Mouse (Mus musculus) stomach, embryonic 16.5 days (tissue): ENCODE measurements around the gene Sdc4. TPM values are rescaled to one million over a fixed set of nuclear protein-coding genes. Genes with fewer than 3 reads are reported as not detected.

Experiments used
- ATAC-seq: fragments of 200-750 bp; cut with Nextera tagmentation; 2 replicates; pipeline ENCODE4 v1.8.0; 2017; ENCODE audit warnings: moderate number of reproducible peaks, moderate TSS enrichment; ENCODE audit not compliant: insufficient read depth, low FRiP score
- H3K27ac ChIP-seq: fragments of 300-500 bp; sonication (generic); 2 replicates; pipeline ENCODE4 v1.5.1; 2014; ENCODE audit warnings: low read length
- H3K27me3 ChIP-seq: fragments of 300-500 bp; sonication (generic); 2 replicates; pipeline ENCODE4 v1.6.1; 2014; ENCODE audit warnings: low read length, control low read depth, mixed read lengths; ENCODE audit not compliant: control insufficient read depth, insufficient read depth
- H3K36me3 ChIP-seq: fragments of 300-500 bp; sonication (generic); 2 replicates; pipeline ENCODE4 v1.6.1; 2014; ENCODE audit warnings: low read length; ENCODE audit not compliant: control insufficient read depth, insufficient read depth
- H3K4me1 ChIP-seq: fragments of 300-500 bp; sonication (generic); 2 replicates; pipeline ENCODE4 v1.6.1; 2014; ENCODE audit warnings: low read length, control low read depth, mixed read lengths; ENCODE audit not compliant: control insufficient read depth, insufficient read depth
- H3K4me2 ChIP-seq: fragments of 300-500 bp; sonication (generic); 2 replicates; pipeline ENCODE4 v1.6.1; 2014; ENCODE audit warnings: low read depth, low read length, mixed read lengths
- H3K4me3 ChIP-seq: fragments of 300-500 bp; sonication (generic); replicated peaks from 2 replicates; pipeline ENCODE4 v1.5.1; 2014; ENCODE audit warnings: mild to moderate bottlenecking, low read length
- H3K9ac ChIP-seq: fragments of 300-500 bp; sonication (generic); 2 replicates; pipeline ENCODE4 v1.6.1; 2014; ENCODE audit warnings: low read length
- H3K9me3 ChIP-seq: fragments of 300-500 bp; sonication (generic); replicated peaks from 2 replicates; pipeline ENCODE4 v1.6.1; 2016; ENCODE audit warnings: low read length, control low read depth; ENCODE audit not compliant: control insufficient read depth
- WGBS: fragments of 180-500 bp; shearing (Covaris S2); extraction: QIAGEN DNeasy Blood & Tissue Kit; methylation state at CpG from one replicate; pipeline ENCODE4 v1.1.7; 2014; 5-methylcytosine and 5-hydroxymethylcytosine counted together
- polyA plus RNA-seq: library from polyadenylated mRNA; unstranded; fragments of >200 nt; fragmentation: Nextera tagmentation; extraction: Ambion mirVana; gene quantifications from 2 replicates; pipeline ENCODE4 v1.2.1, GENCODE M21; 2015

Gene Sdc4
- 150 and 173 TPM in 2 replicates for polyA plus RNA-seq

DNA sequence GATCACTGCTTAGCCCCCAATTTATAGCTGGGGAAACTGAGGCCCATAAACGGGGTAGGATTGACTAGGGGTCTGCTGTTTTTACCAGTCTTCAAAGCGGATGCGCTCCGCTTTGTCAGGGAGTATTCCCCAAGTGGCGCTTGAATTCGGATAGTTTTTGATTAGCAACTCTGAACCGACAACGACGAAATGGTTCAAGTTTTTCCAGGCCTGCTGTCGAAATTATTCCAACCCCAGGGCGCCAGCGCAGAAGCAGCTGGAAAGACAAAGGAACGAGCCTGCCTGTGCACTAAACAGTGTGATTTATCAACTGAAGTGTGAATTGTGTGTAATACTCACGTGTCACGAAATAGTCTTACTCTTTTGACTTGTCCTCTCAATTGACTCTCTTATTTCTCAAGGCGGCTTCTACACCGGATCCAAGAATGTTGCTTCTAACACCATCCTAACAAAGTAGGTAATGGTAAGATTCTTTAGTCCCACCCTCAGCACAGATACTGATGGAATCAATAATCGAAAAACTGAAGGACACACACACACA, at the start of gene Sdc4:
Gene Sdc4 (minus strand): TSS at position 428 of the 541 bp plus-strand sequence.
- H3K9ac ChIP-seq = peak within 1 kb of the TSS; percentile 81
- no peaks in the 10 kb centered on the region for H3K9me3 ChIP-seq
- peak within 1 kb of the TSS; percentile 60 for H3K4me2 ChIP-seq
- whole genome bisulfite sequencing = 10% methylated on average over 18 of the region's 18 CpGs
- H3K4me3 ChIP-seq = peak within 1 kb of the TSS; percentile 70
- no peaks in the 10 kb centered on the region for H3K27me3 ChIP-seq
- peaks cover 34% of the 10 kb centered on the region for H3K4me1 ChIP-seq
- H3K27ac ChIP-seq = peak within 1 kb of the TSS; percentile 86
- ATAC-seq = no peak
- H3K36me3 ChIP-seq = no peaks in the 10 kb centered on the region

DNA sequence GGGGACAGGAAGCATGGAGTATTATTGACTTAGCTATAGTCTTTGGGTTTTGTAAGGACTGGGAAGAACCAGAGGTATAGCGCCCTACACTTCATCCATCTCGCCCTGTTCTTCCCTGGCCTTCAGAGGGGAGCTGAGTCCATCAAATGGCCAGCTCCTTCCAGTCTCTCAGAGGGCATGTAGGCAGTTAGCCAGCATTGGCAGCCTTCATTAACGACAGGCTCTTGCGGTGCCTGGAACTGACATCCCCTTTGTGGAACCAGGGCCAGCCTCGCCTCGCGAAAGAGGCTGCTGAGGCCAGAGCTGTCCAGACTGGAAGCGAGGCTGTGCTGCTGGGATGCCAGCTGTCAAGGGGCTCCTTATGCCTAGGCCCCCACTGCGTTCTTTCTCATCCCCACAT, 44.1 kb upstream of the Sdc4 start:
- ATAC-seq = no peak
- Histone ChIP-seq H3K27ac (no peak overlapping the region), H3K36me3 (no peaks in the 10 kb centered on the region), H3K4me2 (peak overlapping the region; percentile 97; the same call in 1 of the 2 replicates), H3K9me3 (no peaks in the 10 kb centered on the region), H3K4me1 (peaks cover 9% of the 10 kb centered on the region), H3K27me3 (no peaks in the 10 kb centered on the region), H3K9ac (no peak overlapping the region), H3K4me3 (no peak overlapping the region)
- WGBS = 72% methylated on average over 9 of the region's 9 CpGs

DNA sequence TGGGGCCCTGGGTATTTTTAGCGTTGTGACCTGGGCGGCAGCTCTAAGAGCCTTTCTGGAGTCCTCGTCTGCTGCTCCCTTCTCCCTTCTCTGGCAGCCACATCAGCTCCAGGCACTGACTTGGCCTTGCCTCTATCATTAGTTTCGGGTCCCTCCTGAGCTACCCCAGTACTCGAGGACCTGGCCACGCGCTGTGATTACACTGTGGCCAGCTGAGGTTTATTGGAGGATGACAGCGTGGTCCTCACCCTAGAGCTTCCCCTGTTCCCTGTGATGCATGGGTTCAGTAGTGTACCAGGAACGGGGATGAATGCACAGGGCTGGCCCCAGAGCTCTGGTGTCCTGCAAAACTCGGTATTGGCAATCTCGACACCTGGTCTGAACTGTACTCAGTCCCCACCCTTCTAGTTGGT, 43.4 kb upstream of the Sdc4 start:
- peak; percentile 36; the same call in 1 of the 2 replicates for ATAC-seq
- H3K27ac ChIP-seq = no peak overlapping the region

DNA sequence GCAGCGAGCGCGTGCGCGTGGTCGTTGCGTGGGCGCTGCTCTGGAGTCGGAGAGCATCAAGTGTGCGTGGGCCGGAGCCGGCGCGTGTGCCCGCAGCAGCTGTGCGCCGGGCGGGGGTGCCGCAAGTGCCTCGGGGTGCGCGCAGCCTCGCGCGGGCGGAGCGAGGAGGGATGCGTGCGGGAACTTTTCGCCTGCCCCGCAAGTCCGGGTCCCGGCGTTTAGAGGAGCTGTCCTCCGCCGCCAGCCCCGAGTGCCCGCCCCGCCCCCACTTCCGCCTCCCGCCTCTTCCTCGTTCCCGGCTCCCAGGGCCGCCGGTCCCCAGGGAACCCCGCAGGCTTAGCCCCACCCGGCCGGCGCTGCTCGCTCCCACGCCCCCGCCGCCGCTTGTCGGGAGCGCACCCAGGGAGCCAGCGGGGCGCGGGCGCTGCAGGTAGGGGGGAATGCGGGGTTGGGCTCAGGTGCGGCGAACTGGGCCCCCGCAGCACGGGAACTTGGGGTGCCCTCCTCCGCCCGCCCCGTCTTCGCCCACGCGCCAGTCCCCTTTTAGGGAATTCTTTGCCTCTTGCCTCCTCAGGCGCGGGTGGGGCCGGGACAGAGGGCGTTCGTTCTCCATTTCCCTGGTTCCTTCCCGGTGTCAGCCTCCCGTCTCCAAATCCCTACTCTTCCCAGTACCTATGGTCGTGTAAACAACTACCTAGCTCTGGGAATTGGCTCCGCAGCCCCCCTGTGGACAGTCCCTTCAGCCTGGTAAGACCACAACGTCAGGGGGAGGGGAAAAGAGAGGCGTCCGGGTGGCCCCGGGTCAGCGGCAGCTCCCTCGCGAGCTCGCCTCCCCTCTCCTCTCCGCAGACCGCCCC, 42.8 kb upstream of the Sdc4 start:
- Histone ChIP-seq H3K4me1 (peaks cover 9% of the 10 kb centered on the region), H3K36me3 (no peaks in the 10 kb centered on the region), H3K27me3 (no peaks in the 10 kb centered on the region), H3K4me3 (peak overlapping the region; percentile 77), H3K27ac (no peak overlapping the region), H3K4me2 (peak overlapping the region; percentile 97), H3K9ac (peak overlapping the region; percentile 81), H3K9me3 (no peaks in the 10 kb centered on the region)
- WGBS = under 1% methylated on average over 86 of the region's 90 CpGs
- ATAC-seq = peak; percentile 77; the same call in 1 of the 2 replicates

More for the DNA sequence above, 43.4 kb upstream of the Sdc4 start:
- peak overlapping the region; percentile 81 for H3K9ac ChIP-seq
- 9% methylated on average over 11 of the region's 11 CpGs for WGBS
- peak overlapping the region; percentile 97 for H3K4me2 ChIP-seq
- peaks cover 9% of the 10 kb centered on the region for H3K4me1 ChIP-seq
- H3K9me3 ChIP-seq = no peaks in the 10 kb centered on the region
- no peaks in the 10 kb centered on the region for H3K27me3 ChIP-seq
- peak overlapping the region; percentile 77 for H3K4me3 ChIP-seq
- H3K36me3 ChIP-seq = no peaks in the 10 kb centered on the region

DNA sequence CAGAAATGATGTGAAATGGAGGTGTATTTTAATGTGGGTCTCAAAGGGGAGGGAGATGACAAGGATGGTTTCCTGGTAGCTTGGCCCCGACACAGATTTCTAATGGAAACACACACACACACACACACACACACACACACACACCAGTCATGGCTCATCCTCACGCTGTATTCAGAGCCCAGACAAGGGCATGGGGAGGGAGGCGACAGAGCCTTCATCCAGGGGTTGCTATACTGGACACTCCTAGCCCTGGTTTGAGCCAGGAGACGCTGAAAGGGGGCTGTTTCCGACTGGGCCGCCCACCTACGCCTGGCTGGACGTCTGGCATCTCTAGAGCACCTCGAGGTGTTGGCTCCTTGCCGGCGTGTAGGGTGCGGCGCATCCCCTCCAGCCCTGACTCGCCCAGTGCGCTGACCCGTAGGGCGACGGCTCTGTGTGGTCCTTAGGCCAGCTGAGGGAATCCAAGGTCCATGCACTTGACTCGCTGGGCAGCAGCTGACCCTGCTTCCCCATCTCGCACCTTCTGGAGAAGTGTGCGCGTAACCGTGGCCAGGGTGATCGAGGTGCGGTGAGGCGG, 42.1 kb upstream of the Sdc4 start, which contains the start of gene Dbndd2:
Gene Dbndd2 (plus strand): TSS at position 426 of the 577 bp plus-strand sequence.
- no peak for ATAC-seq
- Histone ChIP-seq H3K4me2 (peak within 1 kb of the TSS; percentile 97), H3K27me3 (no peaks in the 10 kb centered on the region), H3K4me1 (peaks cover 9% of the 10 kb centered on the region), H3K4me3 (peak within 1 kb of the TSS; percentile 77), H3K27ac (no peak within 1 kb of the TSS), H3K36me3 (no peaks in the 10 kb centered on the region), H3K9ac (peak within 1 kb of the TSS; percentile 81), H3K9me3 (no peaks in the 10 kb centered on the region)
- 3% methylated on average over 26 of the region's 26 CpGs for WGBS

DNA sequence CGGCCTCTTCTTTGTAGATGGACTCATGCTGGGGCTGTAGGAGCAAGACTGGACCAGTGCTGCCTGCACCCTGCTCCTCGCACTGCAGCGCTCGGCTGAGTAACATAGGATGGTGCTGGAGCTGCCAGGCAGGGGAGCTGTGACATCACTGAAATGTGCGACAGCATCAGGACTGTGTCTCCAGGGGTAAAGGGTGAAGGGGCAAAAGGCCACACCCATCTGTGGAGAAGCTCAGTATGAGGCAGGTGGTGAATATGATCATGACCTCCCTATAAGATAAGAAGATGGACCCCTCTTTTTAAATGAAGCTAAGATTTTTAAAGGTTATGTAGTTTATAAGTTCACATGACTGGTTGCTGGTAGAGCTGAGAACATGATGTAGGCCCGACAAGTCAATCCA, 29.9 kb upstream of the Sdc4 start, which contains the start of gene Trp53tg5:
Gene Trp53tg5 (minus strand): TSS at position 101 of the 400 bp plus-strand sequence.
- H3K4me3 ChIP-seq = no peak within 1 kb of the TSS

DNA sequence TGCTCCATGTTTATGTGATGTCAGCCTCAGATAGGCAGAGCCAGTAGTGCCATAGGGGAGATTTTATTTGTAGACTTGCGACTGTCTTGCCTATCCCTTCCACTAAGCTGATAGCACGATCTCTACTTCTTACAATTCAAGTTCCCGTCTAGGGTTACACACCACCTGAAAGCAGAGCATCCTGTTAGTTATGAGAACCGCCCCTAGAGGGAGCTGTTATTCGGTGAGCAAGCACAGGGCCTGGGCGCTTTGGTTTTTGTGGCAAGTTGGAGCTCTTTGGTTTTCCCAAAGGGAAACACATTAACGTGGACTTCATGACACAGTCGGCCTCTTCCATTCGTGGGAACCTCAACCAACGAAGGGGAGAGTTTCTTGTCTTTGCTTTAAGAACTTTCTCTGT, 26.6 kb upstream of the Sdc4 start:
- ATAC-seq = peak; percentile 38; the same call in 1 of the 2 replicates

More for the DNA sequence above, 29.9 kb upstream of the Sdc4 start, which contains the start of gene Trp53tg5:
- Histone ChIP-seq H3K4me1 (no peaks in the 10 kb centered on the region), H3K4me2 (no peak within 1 kb of the TSS), H3K27me3 (no peaks in the 10 kb centered on the region), H3K9ac (no peak within 1 kb of the TSS), H3K36me3 (no peaks in the 10 kb centered on the region), H3K9me3 (no peaks in the 10 kb centered on the region), H3K27ac (no peak within 1 kb of the TSS)
- WGBS = 80% methylated on average over 6 of the region's 6 CpGs
- no peak for ATAC-seq

DNA sequence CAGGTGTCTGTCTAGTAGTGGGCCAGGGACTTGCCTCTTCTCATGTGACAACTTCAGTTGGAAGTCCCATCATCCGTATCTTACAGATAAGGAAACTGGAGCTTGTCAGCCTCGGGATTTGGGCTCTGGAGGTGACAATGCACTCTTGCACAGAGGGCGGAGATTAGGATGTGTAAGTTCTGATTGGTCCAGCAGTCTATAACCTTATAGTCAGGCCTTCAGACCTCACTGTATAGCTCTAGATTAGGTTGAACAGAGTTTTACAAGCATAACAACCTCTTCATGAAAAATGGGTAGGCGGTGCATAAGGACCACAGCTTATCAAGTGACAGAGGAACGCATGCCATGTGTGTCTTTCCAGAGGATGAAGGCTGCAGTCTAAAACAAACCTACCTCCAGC, 23.1 kb upstream of the Sdc4 start:
- 70% methylated on average over 5 of the region's 5 CpGs for WGBS
- Histone ChIP-seq H3K27me3 (no peaks in the 10 kb centered on the region), H3K9me3 (no peaks in the 10 kb centered on the region), H3K4me2 (no peak overlapping the region), H3K9ac (no peak overlapping the region), H3K4me1 (peaks cover 4% of the 10 kb centered on the region; the same call in 1 of the 2 replicates), H3K27ac (0 out of 2 replicates have a peak overlapping the region, but pooled peaks have one; percentile 47), H3K4me3 (no peak overlapping the region), H3K36me3 (0 out of 2 replicates have a peak, but pooled peaks cover 4% of the 10 kb centered on the region)
- no peak for ATAC-seq

More for the DNA sequence above, 26.6 kb upstream of the Sdc4 start:
- Histone ChIP-seq H3K27ac (no peak overlapping the region), H3K4me3 (no peak overlapping the region), H3K4me2 (no peak overlapping the region), H3K27me3 (no peaks in the 10 kb centered on the region), H3K9ac (no peak overlapping the region), H3K9me3 (no peaks in the 10 kb centered on the region), H3K36me3 (no peaks in the 10 kb centered on the region), H3K4me1 (no peaks in the 10 kb centered on the region)
- WGBS = 27% methylated on average over 10 of the region's 10 CpGs
